Mouse (Mus musculus) megakaryocyte, embryonic 14.5 days (primary cell): ENCODE results near the gene Stxbp5. TPM values are rescaled to one million over a fixed set of nuclear protein-coding genes. Genes with fewer than 3 reads are reported as not detected.
A peak's percentile ranks its signal among the peaks of the same experiment; 100 is the strongest.

Experiments
- H3K27me3 ChIP-seq: replicated peaks from 2 replicates; pipeline ENCODE3; 2012; ENCODE audit warnings: inconsistent platforms
- H3K36me3 ChIP-seq: replicated peaks from 2 replicates; pipeline ENCODE3; 2012; ENCODE audit warnings: low read length, inconsistent platforms, mixed read lengths
- H3K4me1 ChIP-seq: 2 replicates; pipeline ENCODE4 v1.6.1; 2012; ENCODE audit warnings: inconsistent platforms
- H3K4me3 ChIP-seq: replicated peaks from 2 replicates; pipeline ENCODE3; 2012; ENCODE audit warnings: moderate library complexity, mild to moderate bottlenecking, inconsistent platforms
- H3K9me3 ChIP-seq: 2 replicates; pipeline ENCODE4 v1.6.1; 2012; ENCODE audit warnings: inconsistent platforms
- FLI1 ChIP-seq: IDR thresholded peaks from 2 replicates; pipeline ENCODE4 v1.6.1; 2012; ENCODE audit warnings: low read length, inconsistent platforms, mixed read lengths
- GATA1 ChIP-seq: IDR thresholded peaks from 3 replicates; pipeline ENCODE4 v1.6.1; 2012; ENCODE audit warnings: mixed read lengths, low read length, inconsistent platforms, borderline replicate concordance
- polyA plus RNA-seq: library from polyadenylated mRNA; stranded (reverse); fragments of >175 nt; gene quantifications from 2 replicates; pipeline ENCODE4 v1.2.3, GENCODE M21; 2012; ENCODE audit warnings: low replicate concordance; ENCODE audit not compliant: insufficient read depth

The Stxbp5 gene
- polyA plus RNA-seq, 1 experiment, result 17.5 TPM

GRCm38 (mm10) chr10:9821299-9821698 is 79.6 kb downstream of the Stxbp5 start:
- H3K4me1 ChIP-seq, result peaks cover 20% of the 10 kb centered on the region
- no peak for TF ChIP-seq FLI1
- no peak for TF ChIP-seq GATA1
- peaks cover 92% of the 10 kb centered on the region for H3K36me3 ChIP-seq
- H3K4me3 ChIP-seq, result no peak overlapping the region
- H3K27me3 ChIP-seq, result no peaks in the 10 kb centered on the region
- no peaks in the 10 kb centered on the region for H3K9me3 ChIP-seq

- peaks cover 96% of the 10 kb centered on the region for H3K36me3 ChIP-seq
- H3K4me1 ChIP-seq, result peaks cover 24% of the 10 kb centered on the region
- no peak overlapping the region for H3K4me3 ChIP-seq
- no peaks in the 10 kb centered on the region for H3K27me3 ChIP-seq
- H3K9me3 ChIP-seq, result no peaks in the 10 kb centered on the region
- TF ChIP-seq FLI1 (no peak), GATA1 (no peak)
Measured at GRCm38 (mm10) chr10:9818574-9818973, 82.3 kb downstream of the Stxbp5 start.

- Histone ChIP-seq H3K9me3 (no peaks in the 10 kb centered on the region), H3K4me1 (peaks cover 10% of the 10 kb centered on the region), H3K4me3 (no peak overlapping the region), H3K36me3 (peaks cover 97% of the 10 kb centered on the region), H3K27me3 (no peaks in the 10 kb centered on the region)
- TF ChIP-seq GATA1, result no peak
- no peak for TF ChIP-seq FLI1
Measured at GRCm38 (mm10) chr10:9813926-9814325, 87.0 kb downstream of the Stxbp5 start.

- TF ChIP-seq FLI1, result no peak
- no peak for TF ChIP-seq GATA1
- peaks cover 93% of the 10 kb centered on the region for H3K36me3 ChIP-seq
- H3K27me3 ChIP-seq, result no peaks in the 10 kb centered on the region
- H3K4me1 ChIP-seq, result peaks cover 46% of the 10 kb centered on the region
- no peak overlapping the region for H3K4me3 ChIP-seq
- H3K9me3 ChIP-seq, result no peaks in the 10 kb centered on the region
Measured at GRCm38 (mm10) chr10:9807596-9807995, 93.3 kb downstream of the Stxbp5 start.

- Histone ChIP-seq H3K4me3 (peak overlapping the region; percentile 67), H3K4me1 (peaks cover 57% of the 10 kb centered on the region), H3K27me3 (no peaks in the 10 kb centered on the region), H3K36me3 (peaks cover 93% of the 10 kb centered on the region), H3K9me3 (no peaks in the 10 kb centered on the region)
- TF ChIP-seq FLI1 (no peak), GATA1 (no peak)
Measured at GRCm38 (mm10) chr10:9805341-9805740, 95.5 kb downstream of the Stxbp5 start.

GRCm38 (mm10) chr10:9803126-9803525 is 97.8 kb downstream of the Stxbp5 start:
- H3K27me3 ChIP-seq, result no peaks in the 10 kb centered on the region
- no peak for TF ChIP-seq FLI1
- TF ChIP-seq GATA1, result no peak
- H3K4me3 ChIP-seq, result no peak overlapping the region
- H3K36me3 ChIP-seq, result peaks cover 94% of the 10 kb centered on the region
- H3K9me3 ChIP-seq, result no peaks in the 10 kb centered on the region
- H3K4me1 ChIP-seq, result peaks cover 54% of the 10 kb centered on the region

GRCm38 (mm10) chr10:9801571-9801970 is 99.3 kb downstream of the Stxbp5 start:
- peaks cover 96% of the 10 kb centered on the region for H3K36me3 ChIP-seq
- H3K27me3 ChIP-seq, result no peaks in the 10 kb centered on the region
- TF ChIP-seq FLI1 (no peak), GATA1 (no peak)
- no peak overlapping the region for H3K4me3 ChIP-seq
- H3K4me1 ChIP-seq, result peaks cover 44% of the 10 kb centered on the region
- H3K9me3 ChIP-seq, result no peaks in the 10 kb centered on the region

- peaks cover 32% of the 10 kb centered on the region for H3K4me1 ChIP-seq
- no peaks in the 10 kb centered on the region for H3K27me3 ChIP-seq
- no peak overlapping the region for H3K4me3 ChIP-seq
- no peak for TF ChIP-seq GATA1
- TF ChIP-seq FLI1, result no peak
- H3K9me3 ChIP-seq, result no peaks in the 10 kb centered on the region
- H3K36me3 ChIP-seq, result peaks cover 95% of the 10 kb centered on the region
Measured at GRCm38 (mm10) chr10:9799085-9799484, 101.8 kb downstream of the Stxbp5 start.

GRCm38 (mm10) chr10:9796429-9796828 is 104.5 kb downstream of the Stxbp5 start:
- TF ChIP-seq GATA1 (no peak), FLI1 (no peak)
- H3K4me1 ChIP-seq, result peaks cover 12% of the 10 kb centered on the region
- peaks cover 96% of the 10 kb centered on the region for H3K36me3 ChIP-seq
- no peak overlapping the region for H3K4me3 ChIP-seq
- H3K27me3 ChIP-seq, result no peaks in the 10 kb centered on the region
- no peaks in the 10 kb centered on the region for H3K9me3 ChIP-seq

GRCm38 (mm10) chr10:9794429-9794828 is 106.5 kb downstream of the Stxbp5 start:
- Histone ChIP-seq H3K4me1 (peaks cover 10% of the 10 kb centered on the region), H3K36me3 (peaks cover 93% of the 10 kb centered on the region), H3K27me3 (no peaks in the 10 kb centered on the region), H3K4me3 (no peak overlapping the region), H3K9me3 (no peaks in the 10 kb centered on the region)
- no peak for TF ChIP-seq GATA1
- no peak for TF ChIP-seq FLI1

GRCm38 (mm10) chr10:9790947-9791346 is 109.9 kb downstream of the Stxbp5 start:
- Histone ChIP-seq H3K9me3 (no peaks in the 10 kb centered on the region), H3K36me3 (peaks cover 94% of the 10 kb centered on the region), H3K4me3 (no peak overlapping the region), H3K27me3 (no peaks in the 10 kb centered on the region), H3K4me1 (peaks cover 25% of the 10 kb centered on the region)
- TF ChIP-seq FLI1 (no peak), GATA1 (no peak)
